Mouse (Mus musculus) forebrain, embryonic 14.5 days (tissue): ENCODE measurements around the gene Ttc23l. TPM values are rescaled to one million over a fixed set of nuclear protein-coding genes. Genes with fewer than 3 reads are reported as not detected.
A peak's percentile ranks its signal among the peaks of the same experiment; 100 is the strongest.

Experiments
- ATAC-seq: fragments of 200-750 bp; cut with Nextera tagmentation; 2 replicates; pipeline ENCODE4 v1.8.0; 2017; ENCODE audit warnings: mild to moderate bottlenecking, moderate library complexity
- DNase-seq: peaks from one replicate; pipeline ENCODE4 v3.0.0-alpha.2; 2015; ENCODE audit warnings: low spot score
- H3K27ac ChIP-seq: fragments of 300-500 bp; sonication (generic); 2 replicates; pipeline ENCODE4 v1.5.1; 2014; ENCODE audit warnings: low read depth, mild to moderate bottlenecking, control low read depth, low read length, moderate library complexity
- H3K27me3 ChIP-seq: fragments of 300-500 bp; sonication (generic); replicated peaks from 2 replicates; pipeline ENCODE4 v1.6.1; 2014; ENCODE audit warnings: low read length, control low read depth, mixed read lengths; ENCODE audit not compliant: control insufficient read depth, insufficient read depth
- H3K36me3 ChIP-seq: fragments of 300-500 bp; sonication (generic); 2 replicates; pipeline ENCODE4 v1.6.1; 2014; ENCODE audit warnings: low read length, control low read depth; ENCODE audit not compliant: control insufficient read depth, insufficient read depth
- H3K4me1 ChIP-seq: fragments of 300-500 bp; sonication (generic); 2 replicates; pipeline ENCODE4 v1.6.1; 2014; ENCODE audit warnings: antibody characterized with exemption, low read length, control low read depth; ENCODE audit not compliant: control insufficient read depth, insufficient read depth
- H3K4me2 ChIP-seq: fragments of 300-500 bp; sonication (generic); 2 replicates; pipeline ENCODE4 v1.6.1; 2014; ENCODE audit warnings: mild to moderate bottlenecking, control low read depth, low read length
- H3K4me3 ChIP-seq: fragments of 300-500 bp; sonication (generic); 2 replicates; pipeline ENCODE4 v1.5.1; 2014; ENCODE audit warnings: low read depth, low read length, control low read depth
- H3K9ac ChIP-seq: fragments of 300-500 bp; sonication (generic); 2 replicates; pipeline ENCODE4 v1.6.1; 2014; ENCODE audit warnings: mild to moderate bottlenecking, low read length, control low read depth, moderate library complexity
- H3K9me3 ChIP-seq: fragments of 300-500 bp; sonication (generic); replicated peaks from 2 replicates; pipeline ENCODE4 v1.6.1; 2016; ENCODE audit warnings: low read length, control low read depth, mixed read lengths; ENCODE audit not compliant: control insufficient read depth
- WGBS: fragments of 180-500 bp; shearing (Covaris S2); extraction: QIAGEN DNeasy Blood & Tissue Kit; methylation state at CpG from one replicate; pipeline ENCODE4 v1.1.7; 2014; 5-methylcytosine and 5-hydroxymethylcytosine counted together
- polyA plus RNA-seq: library from polyadenylated mRNA; unstranded; fragments of >200 nt; fragmentation: Nextera tagmentation; extraction: Ambion mirVana; gene quantifications from 2 replicates; pipeline ENCODE4 v1.2.1, GENCODE M21; 2014

Gene Ttc23l
- polyA plus RNA-seq, 1 experiment from 2014 or later, result not detected

DNA sequence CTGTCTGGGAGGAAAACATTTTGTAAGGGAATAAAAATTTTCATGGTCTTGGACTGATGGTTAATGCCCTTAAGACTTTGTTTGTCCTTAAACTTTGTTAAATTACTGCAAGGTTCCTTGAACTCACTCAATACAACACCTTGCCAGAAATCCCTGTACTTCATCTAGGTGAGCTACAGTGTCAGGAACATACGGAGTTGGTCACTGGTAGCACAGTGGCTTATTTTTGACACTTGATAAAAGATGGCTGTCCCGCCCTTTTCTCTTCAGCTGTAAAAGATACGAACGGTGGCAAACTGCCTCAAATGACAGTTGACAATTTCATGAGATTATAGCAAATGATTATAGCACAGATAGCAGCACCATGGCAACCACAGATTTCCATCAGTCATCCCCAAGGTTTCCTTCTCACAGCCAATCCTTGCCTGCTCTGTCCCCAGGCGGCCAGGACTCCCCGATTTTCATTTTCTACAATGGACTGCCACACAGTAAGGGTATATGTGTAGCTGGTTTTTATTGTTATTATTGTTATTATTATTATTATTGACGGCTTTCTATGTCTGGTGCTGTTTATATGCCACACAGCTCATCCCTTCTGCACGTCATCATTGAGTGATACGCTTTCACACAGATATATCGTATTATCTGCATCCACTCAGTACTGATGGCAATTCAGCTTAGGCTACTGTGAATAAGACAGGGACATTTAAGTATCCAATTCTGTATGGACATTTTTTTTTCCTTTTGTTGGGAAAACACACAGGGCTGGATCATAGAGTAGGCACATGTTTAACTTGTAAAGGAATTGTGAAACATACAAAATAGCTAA, 26.1 kb upstream of the Ttc23l start:
- no peak overlapping the region for H3K4me2 ChIP-seq
- DNase-seq (peak; percentile 50), ATAC-seq (peak; percentile 64; the same call in 1 of the 2 replicates)
- peaks cover 10% of the 10 kb centered on the region; the same call in 1 of the 2 replicates for H3K36me3 ChIP-seq
- H3K9ac ChIP-seq, result no peak overlapping the region
- no peaks in the 10 kb centered on the region for H3K27me3 ChIP-seq
- no peak overlapping the region for H3K4me3 ChIP-seq
- H3K27ac ChIP-seq, result peak overlapping the region; percentile 14; the same call in 1 of the 2 replicates
- no peaks in the 10 kb centered on the region for H3K4me1 ChIP-seq
- WGBS, result 84% methylated on average over 10 of the region's 10 CpGs
- no peaks in the 10 kb centered on the region for H3K9me3 ChIP-seq

DNA sequence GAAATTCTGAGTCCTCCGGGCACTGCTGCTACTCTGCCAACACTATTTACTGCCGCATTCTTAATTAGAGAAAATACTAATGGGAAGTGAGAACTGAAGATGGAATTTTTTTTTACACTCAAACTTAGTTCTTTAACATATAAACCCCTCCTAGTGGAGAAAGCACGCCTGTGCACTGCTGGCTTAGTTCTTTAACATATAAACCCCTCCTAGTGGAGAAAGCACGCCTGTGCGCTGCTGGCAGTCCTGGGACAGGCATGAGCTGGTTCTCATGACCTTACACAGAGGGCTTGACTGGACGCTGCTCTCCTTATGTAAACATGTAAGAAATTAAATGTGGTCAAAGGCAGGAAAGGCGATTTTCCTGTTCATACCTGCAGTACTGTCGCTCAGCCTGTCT, 24.9 kb upstream of the Ttc23l start:
- no peaks in the 10 kb centered on the region for H3K4me1 ChIP-seq
- no peak overlapping the region for H3K4me3 ChIP-seq
- ATAC-seq (peak; percentile 88), DNase-seq (peak; percentile 83)
- H3K27ac ChIP-seq, result no peak overlapping the region
- no peaks in the 10 kb centered on the region for H3K27me3 ChIP-seq
- H3K9ac ChIP-seq, result no peak overlapping the region
- H3K36me3 ChIP-seq, result peaks cover 12% of the 10 kb centered on the region; the same call in 1 of the 2 replicates
- H3K9me3 ChIP-seq, result no peaks in the 10 kb centered on the region
- H3K4me2 ChIP-seq, result no peak overlapping the region
- WGBS, result 56% methylated on average over 8 of the region's 8 CpGs

DNA sequence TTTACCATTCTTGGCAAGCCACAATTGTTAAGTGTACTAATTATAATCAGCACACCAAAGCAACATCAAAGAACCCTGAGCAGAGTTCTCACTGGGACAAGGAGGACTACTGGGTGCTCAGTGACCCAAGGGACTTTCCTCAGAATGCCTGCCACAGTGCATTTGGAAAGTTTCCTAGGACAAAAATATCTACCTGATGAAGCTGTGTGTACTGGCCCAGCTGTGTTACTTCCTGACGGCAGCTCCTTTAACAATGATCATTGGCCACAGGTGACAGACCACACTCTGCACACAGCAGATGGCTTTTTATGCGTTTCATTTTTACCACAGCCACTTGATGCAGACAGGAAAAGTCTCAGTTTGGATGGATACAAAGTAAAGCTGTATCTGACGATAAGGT, 20.7 kb upstream of the Ttc23l start:
- Histone ChIP-seq H3K27ac (no peak overlapping the region), H3K36me3 (peaks cover 40% of the 10 kb centered on the region), H3K4me2 (no peak overlapping the region), H3K27me3 (no peaks in the 10 kb centered on the region), H3K9me3 (no peaks in the 10 kb centered on the region), H3K4me3 (no peak overlapping the region), H3K4me1 (no peaks in the 10 kb centered on the region), H3K9ac (no peak overlapping the region)
- 87% methylated on average over 3 of the region's 3 CpGs for WGBS
- ATAC-seq (no peak), DNase-seq (no peak)

DNA sequence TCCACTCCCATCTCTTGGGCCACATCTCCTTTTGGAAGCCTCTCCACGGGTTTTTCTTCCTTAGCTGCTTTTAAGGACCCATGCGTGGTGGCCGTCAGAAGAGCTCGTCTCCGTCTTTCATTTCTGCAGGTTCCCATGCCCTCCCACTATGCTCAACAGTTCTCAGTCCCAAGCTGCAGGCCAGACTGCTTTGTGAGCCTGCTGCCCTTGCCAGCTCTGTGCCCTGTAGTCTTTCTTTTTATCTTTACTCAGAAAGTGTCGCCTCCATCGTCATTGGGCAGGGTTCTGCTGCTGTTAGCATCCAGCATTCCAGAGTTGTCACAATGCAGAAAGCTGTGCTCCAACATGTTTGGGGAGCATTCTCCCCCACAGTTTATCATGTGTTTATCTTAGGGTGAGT, 8.0 kb upstream of the Ttc23l start:
- Histone ChIP-seq H3K9ac (no peak overlapping the region), H3K9me3 (no peaks in the 10 kb centered on the region), H3K4me2 (no peak overlapping the region), H3K27ac (no peak overlapping the region), H3K4me1 (no peaks in the 10 kb centered on the region), H3K27me3 (no peaks in the 10 kb centered on the region), H3K4me3 (no peak overlapping the region), H3K36me3 (peaks cover 34% of the 10 kb centered on the region)
- WGBS, result 83% methylated on average over 7 of the region's 7 CpGs
- no peak for DNase-seq
- ATAC-seq, result no peak

DNA sequence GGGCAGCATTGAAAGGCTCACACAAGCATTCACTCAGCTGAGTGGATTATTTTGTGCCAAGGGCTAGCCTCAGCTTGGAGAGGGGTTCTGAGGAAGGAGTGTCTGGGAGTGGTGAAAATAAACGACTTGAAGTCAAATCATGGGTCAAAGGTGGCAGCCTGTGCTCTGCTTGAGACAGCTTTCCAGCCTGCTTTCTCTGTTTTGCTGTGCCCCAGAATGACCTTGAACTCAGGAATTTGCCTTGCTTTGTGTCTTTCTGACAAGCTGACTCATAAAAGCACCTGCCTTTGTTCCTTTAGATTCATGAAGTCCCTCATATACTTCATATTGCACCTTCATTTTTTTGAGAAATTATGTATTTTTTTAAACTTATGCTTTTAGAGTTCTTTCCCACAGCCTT, 5.7 kb upstream of the Ttc23l start:
- H3K4me1 ChIP-seq, result no peaks in the 10 kb centered on the region
- no peaks in the 10 kb centered on the region for H3K27me3 ChIP-seq
- no peak for ATAC-seq
- H3K4me2 ChIP-seq, result no peak overlapping the region
- no peak overlapping the region for H3K9ac ChIP-seq
- 68% methylated on average over 1 of the region's 1 CpGs for WGBS
- H3K4me3 ChIP-seq, result no peak overlapping the region
- no peak for DNase-seq
- no peaks in the 10 kb centered on the region for H3K9me3 ChIP-seq
- H3K36me3 ChIP-seq, result peaks cover 15% of the 10 kb centered on the region
- H3K27ac ChIP-seq, result no peak overlapping the region

DNA sequence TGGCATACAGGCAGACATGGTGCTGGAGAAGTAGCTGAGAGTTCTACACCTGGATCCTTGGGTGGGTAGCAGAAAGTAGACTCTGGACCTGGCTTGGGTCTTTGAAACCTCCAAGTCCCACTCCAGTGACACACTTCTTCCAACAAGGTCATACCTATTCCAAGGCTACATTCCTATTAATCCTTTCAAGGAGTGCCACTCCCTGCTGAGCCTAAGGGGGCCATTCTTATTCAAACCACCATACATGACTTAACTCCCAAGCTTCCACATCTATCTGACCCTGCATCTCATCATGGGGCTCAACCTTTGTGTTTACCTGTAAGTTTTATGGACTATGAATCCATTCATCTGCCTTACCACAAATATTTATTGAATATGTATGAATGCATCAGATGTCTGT, 3.8 kb upstream of the Ttc23l start:
- no peak overlapping the region for H3K9ac ChIP-seq
- H3K4me3 ChIP-seq, result no peak overlapping the region
- H3K27ac ChIP-seq, result no peak overlapping the region
- ATAC-seq (no peak), DNase-seq (no peak)
- H3K27me3 ChIP-seq, result no peaks in the 10 kb centered on the region
- no peaks in the 10 kb centered on the region for H3K9me3 ChIP-seq
- no peaks in the 10 kb centered on the region for H3K36me3 ChIP-seq
- H3K4me1 ChIP-seq, result no peaks in the 10 kb centered on the region
- no peak overlapping the region for H3K4me2 ChIP-seq

DNA sequence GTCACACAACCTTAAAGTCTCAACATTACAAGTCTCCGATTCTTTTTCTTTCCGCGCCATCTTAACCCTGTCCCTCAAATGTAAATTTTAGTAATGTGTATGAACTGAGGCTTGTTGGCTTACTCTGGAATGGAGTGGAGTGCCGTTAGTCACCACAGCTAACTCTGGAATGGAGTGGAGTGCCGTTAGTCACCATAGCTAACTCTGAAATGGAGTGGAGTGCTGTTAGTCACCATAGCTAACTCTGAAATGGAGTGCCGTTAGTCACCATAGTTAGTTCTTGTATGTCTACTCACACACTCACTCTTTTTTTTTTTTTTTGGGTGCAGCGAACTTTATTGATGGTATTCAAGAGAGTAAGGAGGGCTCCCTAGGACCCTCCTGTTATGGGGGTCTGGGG, 1.5 kb upstream of the Ttc23l start:
- Histone ChIP-seq H3K36me3 (no peaks in the 10 kb centered on the region), H3K27ac (no peak overlapping the region), H3K27me3 (no peaks in the 10 kb centered on the region), H3K9ac (no peak overlapping the region), H3K4me1 (no peaks in the 10 kb centered on the region), H3K4me3 (no peak overlapping the region), H3K9me3 (no peaks in the 10 kb centered on the region), H3K4me2 (no peak overlapping the region)
- ATAC-seq (no peak), DNase-seq (no peak)
- 96% methylated on average over 7 of the region's 7 CpGs for WGBS

- DNase-seq (no peak), ATAC-seq (no peak)
- no peak overlapping the region for H3K4me2 ChIP-seq
- H3K36me3 ChIP-seq, result no peaks in the 10 kb centered on the region
- no peaks in the 10 kb centered on the region for H3K4me1 ChIP-seq
- H3K4me3 ChIP-seq, result no peak overlapping the region
- no peaks in the 10 kb centered on the region for H3K27me3 ChIP-seq
- H3K9ac ChIP-seq, result no peak overlapping the region
- no peak overlapping the region for H3K27ac ChIP-seq
- no peaks in the 10 kb centered on the region for H3K9me3 ChIP-seq
Measured at GRCm38 (mm10) chr15:10554336-10554735, 4.1 kb downstream of the Ttc23l start.

DNA sequence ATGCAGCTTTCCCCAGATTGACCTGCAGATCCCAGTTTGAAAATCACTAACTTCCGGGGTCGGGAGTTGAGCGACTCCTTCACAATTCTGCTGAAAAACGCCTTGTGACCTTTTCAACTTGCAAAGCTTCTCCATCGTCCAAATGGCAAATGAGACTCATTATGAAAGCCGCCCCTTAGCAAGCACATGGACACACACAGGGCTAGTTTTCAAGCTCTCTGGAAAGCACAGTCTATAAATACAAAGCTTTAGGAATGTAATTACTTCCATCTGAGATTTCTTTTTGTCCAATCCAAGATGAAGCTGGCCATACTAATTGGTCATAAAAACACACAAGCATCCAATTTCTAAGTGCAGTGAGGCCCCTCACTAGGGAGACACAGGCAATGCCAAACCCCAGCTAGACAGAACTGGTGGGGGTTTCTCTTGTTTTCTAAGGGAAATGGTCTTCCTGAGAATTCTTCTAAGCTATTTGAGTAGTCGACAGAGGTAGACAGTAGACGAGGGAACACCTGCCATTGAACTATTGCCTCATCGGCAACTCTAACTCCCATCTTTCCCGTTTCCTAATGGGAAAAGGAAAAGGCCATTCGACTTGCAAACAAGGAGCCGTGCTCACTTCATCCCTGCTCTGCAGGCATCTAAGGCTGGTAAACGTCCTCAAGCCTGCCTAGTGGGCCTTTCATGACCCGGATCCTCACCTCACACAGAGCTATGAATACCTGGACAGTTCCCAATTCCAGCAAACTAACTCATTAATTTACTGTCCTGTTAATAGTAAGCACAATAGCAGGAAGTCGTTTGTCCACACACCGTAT, 18.0 kb downstream of the Ttc23l start:
- ATAC-seq (no peak), DNase-seq (peak; percentile 2)
- H3K4me2 ChIP-seq, result no peak overlapping the region
- H3K4me3 ChIP-seq, result no peak overlapping the region
- H3K36me3 ChIP-seq, result no peaks in the 10 kb centered on the region
- WGBS, result 54% methylated on average over 16 of the region's 16 CpGs
- no peak overlapping the region for H3K9ac ChIP-seq
- H3K9me3 ChIP-seq, result no peaks in the 10 kb centered on the region
- no peaks in the 10 kb centered on the region for H3K27me3 ChIP-seq
- peaks cover 3% of the 10 kb centered on the region; the same call in 1 of the 2 replicates for H3K4me1 ChIP-seq
- H3K27ac ChIP-seq, result no peak overlapping the region
